Mouse (Mus musculus): ENCODE results near the gene Dhrs4.
A peak's percentile ranks its signal among the peaks of the same experiment; 100 is the strongest.

Dhrs4 gene

GRCm38 (mm10) chr14:55486836-55487235 is 8.3 kb downstream of the Dhrs4 start:
- DNase-seq (ENCODE audit: low spot score in 2 of 2) = no peak

DNA sequence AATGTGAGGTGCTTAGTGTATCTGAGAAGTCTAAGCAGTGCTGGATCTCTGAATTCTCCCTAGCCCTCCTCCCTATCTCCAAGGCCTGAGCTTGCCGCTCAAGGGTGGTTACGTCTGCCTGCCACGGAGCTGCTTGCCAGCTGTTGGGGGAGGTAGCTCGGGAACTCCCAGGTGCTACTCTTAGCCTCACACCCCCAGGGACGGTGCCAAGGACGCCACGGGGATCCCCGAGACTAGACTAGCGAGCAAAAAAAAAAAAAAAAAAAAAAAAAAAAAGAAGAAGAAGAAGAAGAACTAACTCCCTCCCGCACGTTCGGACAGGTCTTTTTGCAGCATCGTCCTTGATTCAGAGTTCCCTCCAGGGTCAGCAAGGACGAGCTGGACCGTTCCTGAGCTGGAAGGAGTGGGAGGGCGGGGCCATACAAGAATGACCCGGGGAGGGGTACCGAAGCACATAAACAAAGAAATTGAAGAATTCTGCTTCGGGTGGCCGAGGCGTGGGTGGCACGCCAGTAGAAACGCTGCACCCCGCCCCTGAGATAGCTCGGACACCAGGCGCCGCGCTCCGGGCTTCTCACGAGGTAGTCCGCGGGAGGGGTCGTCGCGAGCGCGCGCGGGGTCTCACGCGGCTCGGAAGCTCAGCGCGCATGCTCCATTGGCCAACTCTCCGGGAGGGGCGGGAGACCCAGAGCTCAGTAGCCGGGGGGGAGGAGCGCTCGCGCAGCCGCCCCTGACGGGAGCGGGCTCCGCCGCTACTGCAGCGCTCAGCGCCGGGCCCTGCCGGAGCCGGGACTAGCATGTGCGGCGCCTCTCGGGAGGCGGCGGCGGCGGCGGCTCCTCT is 12.0 kb downstream of the Dhrs4 start, which contains the start of gene Carmil3:
Gene Carmil3, plus strand, starts transcription at position 291 of the 841 bp plus-strand sequence.
- DNase-seq (ENCODE audit: low spot score in 2 of 2) = peak; percentile 44 to 63

GRCm38 (mm10) chr14:55491291-55491833 is 12.8 kb downstream of the Dhrs4 start:
- DNase-seq (ENCODE audit: low spot score in 2 of 2) = no peak

DNA sequence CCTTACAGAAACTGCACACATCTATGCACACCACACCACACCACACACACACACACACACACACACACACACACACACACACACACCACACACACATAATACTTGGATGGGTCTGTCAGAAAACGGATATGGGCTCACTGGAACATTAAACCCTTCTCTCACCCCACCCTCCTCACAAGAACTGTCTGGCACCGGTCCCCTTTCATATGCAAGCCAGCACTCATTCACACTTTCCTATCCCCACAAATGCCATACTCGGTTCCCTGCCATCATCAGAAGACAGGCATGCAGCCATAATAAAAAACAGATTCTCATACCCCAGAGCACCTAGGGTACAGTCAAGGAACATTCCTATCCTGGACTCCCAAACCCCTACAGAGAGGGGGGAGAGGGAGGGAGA is 13.5 kb downstream of the Dhrs4 start:
- no peak for DNase-seq (ENCODE audit: low spot score in 2 of 2)

DNA sequence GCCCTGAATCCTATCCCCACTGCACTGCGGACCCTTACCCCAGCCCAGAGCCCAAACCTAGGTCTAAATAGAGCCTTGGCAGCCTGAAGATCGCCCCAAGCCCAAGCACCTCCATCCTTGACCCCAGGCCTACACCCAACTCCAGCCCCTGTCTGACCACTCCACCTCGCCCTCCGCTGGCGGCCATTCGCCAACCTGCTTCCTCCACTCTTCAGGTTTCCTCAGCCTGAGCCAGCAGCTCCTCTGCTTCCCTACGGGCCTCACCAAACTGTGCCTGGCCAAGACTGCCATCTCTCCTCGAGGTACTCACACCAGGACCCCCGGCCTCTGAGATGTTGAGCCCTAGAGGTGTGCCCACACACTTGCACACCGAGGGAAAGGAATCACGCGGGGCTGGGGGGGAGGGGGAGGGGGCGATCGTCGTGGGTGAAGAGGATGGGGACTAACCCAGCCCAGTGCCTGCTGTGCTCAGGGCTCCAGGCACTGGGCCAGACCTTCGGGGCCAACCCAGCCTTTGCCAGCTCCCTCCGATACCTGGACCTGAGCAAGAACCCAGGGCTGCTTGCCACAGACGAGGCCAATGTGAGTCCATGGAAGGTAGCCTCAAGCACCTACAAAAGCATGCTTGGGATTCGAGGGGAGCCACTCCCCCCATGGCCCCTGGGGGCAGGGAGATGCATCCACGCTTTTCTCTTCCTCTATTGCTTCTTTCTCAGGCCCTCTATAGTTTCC is 17.1 kb downstream of the Dhrs4 start:
- no peak for DNase-seq (ENCODE audit: low spot score in 2 of 2)

DNA sequence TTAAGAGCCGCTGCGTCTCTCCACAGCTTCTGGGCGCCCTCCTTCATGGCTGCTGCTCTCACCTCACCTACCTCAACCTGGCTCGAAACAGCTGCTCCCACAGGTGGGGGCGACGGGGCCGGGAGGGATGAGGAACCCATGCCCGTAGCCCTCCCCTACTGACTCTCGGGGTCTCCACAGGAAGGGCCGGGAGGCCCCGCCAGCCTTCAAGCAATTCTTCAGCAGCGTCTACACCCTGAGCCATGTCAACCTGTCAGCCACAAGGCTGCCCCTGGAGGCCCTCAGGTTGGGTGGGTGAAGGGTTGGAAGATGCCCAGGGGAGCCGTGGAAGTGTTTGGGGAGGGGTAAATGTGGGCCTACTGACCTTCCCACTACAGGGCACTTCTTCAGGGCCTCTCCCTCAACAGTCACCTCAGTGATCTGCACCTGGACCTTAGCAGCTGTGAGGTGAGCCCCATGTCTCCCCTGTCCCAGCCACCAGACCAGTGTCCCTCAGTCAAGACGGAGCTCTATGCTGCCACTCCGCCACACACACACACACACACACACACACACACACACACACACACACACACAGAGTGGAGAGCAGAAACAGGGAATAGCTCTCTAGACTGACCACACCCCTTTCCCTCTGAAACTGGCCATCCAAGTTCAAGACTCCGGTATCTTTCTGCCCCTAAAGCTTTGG is 18.3 kb downstream of the Dhrs4 start:
- DNase-seq (ENCODE audit: low spot score in 2 of 2) = no peak

DNA sequence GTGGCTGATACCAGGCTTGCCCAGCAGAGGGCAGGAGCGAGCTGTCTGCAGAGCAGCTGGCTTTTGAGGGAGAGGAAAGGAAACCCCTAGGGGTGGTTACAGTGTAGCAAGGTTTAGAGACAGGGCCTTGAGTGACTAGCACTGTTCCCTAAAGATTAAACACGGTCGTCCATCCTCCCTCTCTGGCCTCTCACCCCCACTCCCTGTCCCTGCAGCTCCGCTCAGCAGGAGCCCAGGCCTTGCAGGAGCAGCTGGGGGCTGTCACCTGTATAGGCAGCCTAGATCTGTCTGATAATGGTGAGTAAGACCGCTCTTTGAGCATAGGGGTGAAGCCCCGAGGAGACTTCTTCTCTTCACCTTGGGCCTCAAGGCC is 18.9 kb downstream of the Dhrs4 start:
- peak; percentile 65 to 91 for DNase-seq (ENCODE audit: low spot score in 2 of 2)

DNA sequence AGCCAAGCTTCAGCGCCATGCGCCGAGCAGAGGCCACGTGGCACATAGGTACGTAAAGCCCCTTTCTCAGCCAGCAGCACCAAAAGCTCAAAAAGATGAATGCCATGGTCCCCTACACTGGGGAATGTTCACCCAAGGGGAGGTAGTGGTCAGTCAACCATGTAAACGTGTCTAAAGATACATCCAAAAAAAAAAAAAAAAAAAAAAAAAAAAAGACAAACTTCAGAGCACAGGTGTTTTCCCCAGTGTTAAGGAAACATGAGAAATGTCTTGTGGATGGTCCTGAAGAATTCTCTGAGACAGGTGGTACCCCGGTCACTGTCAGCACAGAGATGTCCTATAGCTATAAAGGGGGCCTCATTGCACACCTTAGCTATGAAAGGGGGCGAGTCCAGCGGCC is 27.1 kb downstream of the Dhrs4 start:
- no peak for DNase-seq (ENCODE audit: low spot score in 2 of 2)

- no peak for DNase-seq (ENCODE audit: low spot score in 2 of 2)
Observed at GRCm38 (mm10) chr14:55507801-55508200, 29.2 kb downstream of the Dhrs4 start.

GRCm38 (mm10) chr14:55509540-55509939 is 31.0 kb downstream of the Dhrs4 start:
- DNase-seq (ENCODE audit: low spot score in 2 of 2) = no peak

- no peak for DNase-seq (ENCODE audit: low spot score in 2 of 2)
Observed at GRCm38 (mm10) chr14:55510125-55510731, 31.7 kb downstream of the Dhrs4 start, which contains the start of gene Cpne6. Cpne6 (plus strand) TSS chr14:55510445.

- DNase-seq (ENCODE audit: low spot score in 2 of 2) = no peak
Observed at GRCm38 (mm10) chr14:55511037-55511436, 32.5 kb downstream of the Dhrs4 start.

DNA sequence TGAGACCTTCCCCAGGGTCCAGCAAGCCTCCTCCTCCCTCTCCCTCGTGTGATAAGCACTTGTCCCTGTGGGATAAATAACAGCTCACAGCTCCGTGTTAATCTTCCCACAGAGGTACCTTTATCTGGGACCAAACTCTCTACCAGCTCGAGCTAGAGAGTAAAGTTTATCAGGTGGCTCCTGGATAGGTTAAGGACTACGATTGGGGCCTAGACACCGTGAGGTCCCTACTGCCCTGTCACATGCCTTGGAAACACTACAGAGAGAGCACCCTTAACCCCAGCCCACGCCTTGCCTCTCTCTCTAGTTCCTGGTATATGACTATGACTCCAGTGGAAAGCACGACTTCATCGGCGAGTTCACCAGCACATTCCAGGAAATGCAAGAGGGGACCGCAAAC is 35.4 kb downstream of the Dhrs4 start:
- DNase-seq (ENCODE audit: low spot score in 2 of 2) = no peak

GRCm38 (mm10) chr14:55515846-55516245 is 37.3 kb downstream of the Dhrs4 start:
- DNase-seq (ENCODE audit: low spot score in 2 of 2) = no peak

- DNase-seq (ENCODE audit: low spot score in 2 of 2) = no peak
Observed at GRCm38 (mm10) chr14:55518897-55519296, 40.3 kb downstream of the Dhrs4 start.

GRCm38 (mm10) chr14:55519604-55520003 is 41.0 kb downstream of the Dhrs4 start:
- no peak for DNase-seq (ENCODE audit: low spot score in 2 of 2)

DNA sequence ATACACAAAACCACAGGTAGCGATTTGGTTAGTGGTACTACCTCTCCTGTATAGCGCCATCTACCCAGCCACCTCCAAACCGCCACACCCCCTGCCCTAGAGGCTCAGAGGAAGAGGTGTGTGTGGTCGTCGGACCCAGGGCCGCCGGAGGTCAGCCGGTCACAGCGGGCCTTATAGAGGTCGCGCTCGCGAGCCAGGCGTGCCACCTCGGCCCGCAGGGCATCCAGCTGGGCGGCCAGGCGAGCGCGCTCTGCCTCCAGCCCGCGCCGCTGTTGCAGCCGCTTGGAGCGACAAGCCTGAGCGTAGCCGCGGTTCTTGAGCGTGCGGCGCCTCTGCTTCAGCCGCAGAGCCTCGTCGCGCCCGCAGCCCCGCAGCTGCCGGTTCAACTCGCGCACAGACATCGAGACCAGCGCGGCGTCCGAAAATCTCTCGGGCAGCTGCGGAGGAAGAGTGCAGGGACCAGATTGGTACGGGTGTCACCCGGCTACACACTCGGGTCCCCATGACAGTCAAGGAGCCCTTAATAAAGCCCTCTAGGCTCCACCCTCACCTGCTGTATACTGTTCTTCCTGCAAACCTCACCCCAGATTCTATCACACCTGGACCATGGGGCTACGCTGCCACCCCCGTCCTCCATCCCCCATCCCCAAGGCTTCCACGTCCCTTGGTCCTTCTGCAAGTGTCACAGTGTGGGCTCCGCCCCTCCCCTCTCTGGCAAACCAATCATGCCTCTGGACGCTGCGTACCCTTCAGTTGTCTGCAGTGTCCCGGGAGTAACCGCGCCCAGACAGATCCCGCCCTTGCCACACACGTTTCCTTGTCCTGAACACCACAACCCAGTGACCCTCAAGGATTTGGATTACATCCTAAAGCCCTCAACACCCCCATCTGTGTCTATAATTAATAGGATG is 42.1 kb downstream of the Dhrs4 start:
- no peak for DNase-seq (ENCODE audit: low spot score in 2 of 2)

GRCm38 (mm10) chr14:55524062-55524461 is 45.5 kb downstream of the Dhrs4 start:
- DNase-seq (ENCODE audit: low spot score in 2 of 2) = no peak

- DNase-seq (ENCODE audit: low spot score in 2 of 2) = no peak
Observed at GRCm38 (mm10) chr14:55524785-55525184, 46.2 kb downstream of the Dhrs4 start, which contains the start of gene Nrl. Nrl (minus strand) TSS chr14:55524981.

GRCm38 (mm10) chr14:55526674-55527073 is 48.1 kb downstream of the Dhrs4 start:
- DNase-seq (ENCODE audit: low spot score in 2 of 2) = no peak
